Mouse (Mus musculus): Measurements from ENCODE around the gene Wdr66.

DNA sequence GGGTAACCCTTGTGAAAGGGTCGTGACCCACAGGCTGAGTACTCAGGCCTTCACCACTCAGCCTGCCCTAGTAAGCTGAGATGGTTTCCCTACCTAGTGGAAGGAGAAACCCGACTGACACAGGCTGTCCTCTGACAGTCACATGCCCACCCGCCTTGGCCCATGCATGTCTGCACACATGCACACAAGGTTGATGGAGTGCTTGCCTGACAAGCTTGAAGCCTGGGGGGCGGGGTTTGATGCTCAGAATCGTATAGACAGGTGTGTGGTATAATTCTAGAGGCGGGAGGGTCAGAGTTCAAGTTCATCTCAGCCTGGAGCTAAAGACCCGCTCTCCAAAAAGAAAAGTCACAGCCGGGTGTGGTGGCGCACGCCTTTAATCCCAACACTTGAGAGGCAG lies 123.4 kb downstream of the Wdr66 start:
- TF ChIP-seq POLR2A (IDR thresholded peaks at IDR 0.05; ENCODE audit: control insufficient read depth, low read depth, low read length) (no peak), CTCF (IDR thresholded peaks at IDR 0.05; ENCODE audit: control insufficient read depth, insufficient read depth, insufficient replicate concordance, low read depth, low read length) (no peak)

Data from testis, adult 2 months (tissue).